Mouse (Mus musculus) ovary, postnatal 14 days (tissue): ENCODE results near the gene Zfp688.
A peak's percentile ranks its signal among the peaks of the same experiment; 100 is the strongest.
"Not testable (repeated sequence)": the region's sequence is repeated elsewhere in the genome, so short reads cannot be mapped to it uniquely, and the experiment has no call there.

Experiments
- DNase-seq: peaks from one replicate; pipeline ENCODE4 v3.0.0; 2022; ENCODE audit warnings: low spot score

The Zfp688 gene

GRCm38 (mm10) chr7:127406002-127406987 is 15.6 kb downstream of the Zfp688 start, which contains the start of gene Zfp764:
Gene Zfp764 (minus strand): TSS chr7:127406822.
- DNase-seq = peak; percentile 82

GRCm38 (mm10) chr7:127404101-127404500 is 17.8 kb downstream of the Zfp688 start:
- DNase-seq = not testable (repeated sequence)

- DNase-seq = no peak
These were observed 18.9 kb downstream of the Zfp688 start for GRCm38 (mm10) chr7:127402980-127403379.

GRCm38 (mm10) chr7:127400355-127400754 is 21.5 kb downstream of the Zfp688 start:
- no peak for DNase-seq

GRCm38 (mm10) chr7:127393944-127394333 is 27.9 kb downstream of the Zfp688 start:
- no peak for DNase-seq

GRCm38 (mm10) chr7:127393157-127393943 is 28.5 kb downstream of the Zfp688 start, which contains the start of gene E430018J23Rik:
Gene E430018J23Rik (minus strand): TSS chr7:127393629.
- DNase-seq = peak; percentile 96

- no peak for DNase-seq
These were observed 29.5 kb downstream of the Zfp688 start for GRCm38 (mm10) chr7:127392251-127392824.

GRCm38 (mm10) chr7:127391538-127391937 is 30.3 kb downstream of the Zfp688 start:
- DNase-seq = no peak

GRCm38 (mm10) chr7:127390306-127390705 is 31.6 kb downstream of the Zfp688 start:
- DNase-seq = no peak

- not testable (repeated sequence) for DNase-seq
These were observed 33.7 kb downstream of the Zfp688 start for GRCm38 (mm10) chr7:127388201-127388600.

GRCm38 (mm10) chr7:127386641-127387392 is 35.1 kb downstream of the Zfp688 start, which contains the start of gene 9130019O22Rik:
Gene 9130019O22Rik (minus strand): TSS chr7:127387166.
- DNase-seq = peak; percentile 87

GRCm38 (mm10) chr7:127385560-127385959 is 36.3 kb downstream of the Zfp688 start:
- DNase-seq = not testable (repeated sequence)

- no peak for DNase-seq
These were observed 43.5 kb downstream of the Zfp688 start for GRCm38 (mm10) chr7:127378310-127378921.

GRCm38 (mm10) chr7:127375271-127376245 is 46.3 kb downstream of the Zfp688 start, which contains the start of gene Zfp747:
Gene Zfp747 (minus strand): TSS chr7:127376050.
- peak; percentile 84 for DNase-seq

- not testable (repeated sequence) for DNase-seq
These were observed 50.0 kb downstream of the Zfp688 start for GRCm38 (mm10) chr7:127371870-127372269.

- DNase-seq = no peak
These were observed 50.7 kb downstream of the Zfp688 start for GRCm38 (mm10) chr7:127371213-127371612.
